Mouse (Mus musculus): Measurements from ENCODE around the gene Lhpp. TPM values are rescaled to one million over a fixed set of nuclear protein-coding genes. Genes with fewer than 3 reads are reported as not detected.

The Lhpp gene
- polyA plus RNA-seq, 1 experiment from 2014 or later: 15.1 TPM

GRCm38 (mm10) chr7:132593762-132594161 lies 16.7 kb upstream of the Lhpp start:
- Histone ChIP-seq H3K9ac (ENCODE audit: low read length) (no peak overlapping the region), H3K4me2 (ENCODE audit: low read depth, low read length, severe bottlenecking) (no peak overlapping the region), H3K36me3 (ENCODE audit: control insufficient read depth, insufficient read depth, low read length) (no peaks in the 10 kb centered on the region), H3K27me3 (ENCODE audit: control insufficient read depth, insufficient read depth, low read length) (peaks cover 37% of the 10 kb centered on the region), H3K4me3 (ENCODE audit: low read depth, low read length) (no peak overlapping the region), H3K9me3 (ENCODE audit: control insufficient read depth, low read length) (no peaks in the 10 kb centered on the region), H3K4me1 (replicated peaks; ENCODE audit: control insufficient read depth, insufficient read depth, low read length) (peaks cover 2% of the 10 kb centered on the region; the same call in 1 of the 2 replicates), H3K27ac (ENCODE audit: low read depth, low read length) (no peak overlapping the region)
- ATAC-seq (replicated peaks; ENCODE audit: low FRiP score) (no peak), DNase-seq (ENCODE audit: low spot score) (no peak)
- WGBS: 82% methylated on average over 2 of the region's 2 CpGs

- Histone ChIP-seq H3K9me3 (ENCODE audit: control insufficient read depth, low read length) (no peaks in the 10 kb centered on the region), H3K27ac (ENCODE audit: low read depth, low read length) (no peak overlapping the region), H3K27me3 (ENCODE audit: control insufficient read depth, insufficient read depth, low read length) (peaks cover 43% of the 10 kb centered on the region), H3K4me2 (ENCODE audit: low read depth, low read length, severe bottlenecking) (no peak overlapping the region), H3K36me3 (ENCODE audit: control insufficient read depth, insufficient read depth, low read length) (no peaks in the 10 kb centered on the region), H3K4me1 (replicated peaks; ENCODE audit: control insufficient read depth, insufficient read depth, low read length) (peaks cover 4% of the 10 kb centered on the region; the same call in 1 of the 2 replicates), H3K9ac (ENCODE audit: low read length) (no peak overlapping the region), H3K4me3 (ENCODE audit: low read depth, low read length) (no peak overlapping the region)
- ATAC-seq (replicated peaks; ENCODE audit: low FRiP score) (no peak), DNase-seq (ENCODE audit: low spot score) (no peak)
- 78% methylated on average over 2 of the region's 2 CpGs for WGBS
Observed at GRCm38 (mm10) chr7:132594325-132594724, 16.1 kb upstream of the Lhpp start.

- H3K9me3 ChIP-seq (ENCODE audit: control insufficient read depth, low read length): no peaks in the 10 kb centered on the region
- peaks cover 57% of the 10 kb centered on the region for H3K27me3 ChIP-seq (ENCODE audit: control insufficient read depth, insufficient read depth, low read length)
- H3K4me1 ChIP-seq (replicated peaks; ENCODE audit: control insufficient read depth, insufficient read depth, low read length): peaks cover 9% of the 10 kb centered on the region; the same call in 1 of the 2 replicates
- H3K9ac ChIP-seq (ENCODE audit: low read length): no peak overlapping the region
- WGBS: 82% methylated on average over 3 of the region's 3 CpGs
- no peak overlapping the region for H3K27ac ChIP-seq (ENCODE audit: low read depth, low read length)
- H3K4me2 ChIP-seq (ENCODE audit: low read depth, low read length, severe bottlenecking): no peak overlapping the region
- DNase-seq (ENCODE audit: low spot score) (no peak), ATAC-seq (replicated peaks; ENCODE audit: low FRiP score) (no peak)
- H3K4me3 ChIP-seq (ENCODE audit: low read depth, low read length): no peak overlapping the region
- no peaks in the 10 kb centered on the region for H3K36me3 ChIP-seq (ENCODE audit: control insufficient read depth, insufficient read depth, low read length)
Observed at GRCm38 (mm10) chr7:132595787-132596186, 14.7 kb upstream of the Lhpp start.

- Histone ChIP-seq H3K27me3 (ENCODE audit: control insufficient read depth, insufficient read depth, low read length) (peaks cover 67% of the 10 kb centered on the region), H3K27ac (ENCODE audit: low read depth, low read length) (no peak overlapping the region), H3K9me3 (ENCODE audit: control insufficient read depth, low read length) (no peaks in the 10 kb centered on the region), H3K4me1 (replicated peaks; ENCODE audit: control insufficient read depth, insufficient read depth, low read length) (peaks cover 9% of the 10 kb centered on the region; the same call in 1 of the 2 replicates), H3K36me3 (ENCODE audit: control insufficient read depth, insufficient read depth, low read length) (no peaks in the 10 kb centered on the region), H3K4me3 (ENCODE audit: low read depth, low read length) (peak overlapping the region; percentile 38), H3K9ac (ENCODE audit: low read length) (no peak overlapping the region), H3K4me2 (ENCODE audit: low read depth, low read length, severe bottlenecking) (peak overlapping the region; percentile 57)
- ATAC-seq (replicated peaks; ENCODE audit: low FRiP score) (no peak), DNase-seq (ENCODE audit: low spot score) (no peak)
- 3% methylated on average over 26 of the region's 26 CpGs for WGBS
Observed at GRCm38 (mm10) chr7:132596557-132597250, 13.7 kb upstream of the Lhpp start.

DNA sequence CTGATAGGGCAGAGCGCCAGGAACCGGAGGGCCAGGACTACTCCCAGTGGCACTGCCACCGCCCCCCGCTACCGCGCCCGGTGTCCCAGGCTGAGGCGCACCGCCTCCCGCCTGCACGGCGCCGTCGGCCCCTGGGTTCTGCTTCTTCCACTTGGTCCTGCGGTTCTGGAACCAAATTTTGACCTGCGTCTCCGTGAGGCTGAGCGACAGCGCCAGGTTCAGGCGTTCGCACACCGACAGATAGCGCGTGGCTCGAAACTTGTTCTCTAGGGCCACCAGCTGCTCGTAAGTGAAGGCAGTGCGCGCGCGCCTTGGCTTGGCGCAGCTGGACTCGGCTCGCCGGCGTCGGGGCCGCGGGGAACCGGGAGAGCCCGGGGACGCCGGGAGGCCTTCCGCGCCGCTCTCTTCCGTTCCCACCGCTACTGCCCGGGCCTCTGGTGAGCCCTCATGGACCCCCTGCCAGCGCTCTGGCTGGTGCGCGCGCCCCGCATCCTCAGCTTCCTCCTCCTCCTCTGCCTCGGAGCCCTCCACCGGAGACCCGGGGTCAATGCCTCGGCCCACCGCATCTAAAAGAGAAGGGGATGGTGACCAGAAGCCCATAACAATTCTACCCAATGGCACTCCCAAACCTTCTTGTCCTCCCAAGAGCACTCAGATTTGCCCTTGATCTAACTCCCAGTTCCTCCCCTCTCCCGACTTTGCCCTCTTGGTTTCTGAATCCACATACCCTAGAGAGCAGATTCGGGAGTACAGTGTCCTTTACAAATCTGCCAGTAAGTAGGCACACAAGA lies 13.0 kb upstream of the Lhpp start:
- peak overlapping the region; percentile 57 for H3K4me2 ChIP-seq (ENCODE audit: low read depth, low read length, severe bottlenecking)
- no peaks in the 10 kb centered on the region for H3K9me3 ChIP-seq (ENCODE audit: control insufficient read depth, low read length)
- H3K4me3 ChIP-seq (ENCODE audit: low read depth, low read length): peak overlapping the region; percentile 38
- H3K27me3 ChIP-seq (ENCODE audit: control insufficient read depth, insufficient read depth, low read length): peaks cover 74% of the 10 kb centered on the region
- DNase-seq (ENCODE audit: low spot score): peak; percentile 67
- no peak for ATAC-seq (replicated peaks; ENCODE audit: low FRiP score)
- H3K36me3 ChIP-seq (ENCODE audit: control insufficient read depth, insufficient read depth, low read length): no peaks in the 10 kb centered on the region
- no peak overlapping the region for H3K27ac ChIP-seq (ENCODE audit: low read depth, low read length)
- H3K4me1 ChIP-seq (replicated peaks; ENCODE audit: control insufficient read depth, insufficient read depth, low read length): peaks cover 9% of the 10 kb centered on the region; the same call in 1 of the 2 replicates
- WGBS: under 1% methylated on average over 60 of the region's 60 CpGs
- 0 out of 2 replicates have a peak overlapping the region, but pooled peaks have one; percentile 17 for H3K9ac ChIP-seq (ENCODE audit: low read length)

- H3K27me3 ChIP-seq (ENCODE audit: control insufficient read depth, insufficient read depth, low read length): peaks cover 80% of the 10 kb centered on the region
- no peak; the same call in 1 of the 2 replicates for ATAC-seq (replicated peaks; ENCODE audit: low FRiP score)
- H3K9me3 ChIP-seq (ENCODE audit: control insufficient read depth, low read length): no peaks in the 10 kb centered on the region
- H3K9ac ChIP-seq (ENCODE audit: low read length): no peak within 1 kb of the TSS
- peak; percentile 71 for DNase-seq (ENCODE audit: low spot score)
- no peak within 1 kb of the TSS for H3K27ac ChIP-seq (ENCODE audit: low read depth, low read length)
- WGBS: under 1% methylated on average over 50 of the region's 52 CpGs
- peak within 1 kb of the TSS; percentile 73 for H3K4me2 ChIP-seq (ENCODE audit: low read depth, low read length, severe bottlenecking)
- H3K36me3 ChIP-seq (ENCODE audit: control insufficient read depth, insufficient read depth, low read length): no peaks in the 10 kb centered on the region
- H3K4me3 ChIP-seq (ENCODE audit: low read depth, low read length): peak within 1 kb of the TSS; percentile 33
- H3K4me1 ChIP-seq (replicated peaks; ENCODE audit: control insufficient read depth, insufficient read depth, low read length): peaks cover 9% of the 10 kb centered on the region; the same call in 1 of the 2 replicates
Observed at GRCm38 (mm10) chr7:132599071-132599975, 11.1 kb upstream of the Lhpp start, which contains the start of gene Nkx1-2. TSS of gene Nkx1-2 (minus strand) at chr7:132599637.

- ATAC-seq (replicated peaks; ENCODE audit: low FRiP score): no peak; the same call in 1 of the 2 replicates
- H3K4me1 ChIP-seq (replicated peaks; ENCODE audit: control insufficient read depth, insufficient read depth, low read length): peaks cover 9% of the 10 kb centered on the region; the same call in 1 of the 2 replicates
Observed at GRCm38 (mm10) chr7:132600026-132600425, 10.4 kb upstream of the Lhpp start.

GRCm38 (mm10) chr7:132600926-132601325 lies 9.5 kb upstream of the Lhpp start:
- Histone ChIP-seq H3K4me2 (ENCODE audit: low read depth, low read length, severe bottlenecking) (no peak overlapping the region), H3K9me3 (ENCODE audit: control insufficient read depth, low read length) (no peaks in the 10 kb centered on the region), H3K27ac (ENCODE audit: low read depth, low read length) (no peak overlapping the region), H3K4me1 (replicated peaks; ENCODE audit: control insufficient read depth, insufficient read depth, low read length) (peaks cover 9% of the 10 kb centered on the region; the same call in 1 of the 2 replicates), H3K27me3 (ENCODE audit: control insufficient read depth, insufficient read depth, low read length) (peaks cover 71% of the 10 kb centered on the region), H3K36me3 (ENCODE audit: control insufficient read depth, insufficient read depth, low read length) (no peaks in the 10 kb centered on the region), H3K9ac (ENCODE audit: low read length) (no peak overlapping the region), H3K4me3 (ENCODE audit: low read depth, low read length) (no peak overlapping the region)
- 4% methylated on average over 8 of the region's 8 CpGs for WGBS
- no peak for ATAC-seq (replicated peaks; ENCODE audit: low FRiP score)
- no peak for DNase-seq (ENCODE audit: low spot score)

More at GRCm38 (mm10) chr7:132600026-132600425, 10.4 kb upstream of the Lhpp start:
- Histone ChIP-seq H3K9me3 (ENCODE audit: control insufficient read depth, low read length) (no peaks in the 10 kb centered on the region), H3K36me3 (ENCODE audit: control insufficient read depth, insufficient read depth, low read length) (no peaks in the 10 kb centered on the region), H3K27me3 (ENCODE audit: control insufficient read depth, insufficient read depth, low read length) (peaks cover 77% of the 10 kb centered on the region), H3K4me3 (ENCODE audit: low read depth, low read length) (peak overlapping the region; percentile 33), H3K4me2 (ENCODE audit: low read depth, low read length, severe bottlenecking) (peak overlapping the region; percentile 73), H3K27ac (ENCODE audit: low read depth, low read length) (no peak overlapping the region), H3K9ac (ENCODE audit: low read length) (no peak overlapping the region)
- 3% methylated on average over 9 of the region's 9 CpGs for WGBS
- no peak for DNase-seq (ENCODE audit: low spot score)
